Mouse (Mus musculus) embryonic fibroblast, embryonic 13.5 days (primary cell): ENCODE data around the gene Mtmr12. TPM values are rescaled to one million over a fixed set of nuclear protein-coding genes. Genes with fewer than 3 reads are reported as not detected.

ENCODE experiments used
- H3K27ac ChIP-seq: 2 replicates; pipeline ENCODE4 v1.5.1; 2012; ENCODE audit warnings: low read length, control low read depth, inconsistent platforms; ENCODE audit not compliant: insufficient read depth
- H3K4me1 ChIP-seq: 2 replicates; pipeline ENCODE4 v1.6.1; 2011; ENCODE audit warnings: low read length; ENCODE audit not compliant: control insufficient read depth, insufficient read depth
- H3K4me3 ChIP-seq: 2 replicates; pipeline ENCODE4 v1.5.1; 2011; ENCODE audit warnings: mild to moderate bottlenecking, control low read depth, low read length; ENCODE audit not compliant: insufficient read depth
- CTCF ChIP-seq: IDR thresholded peaks from 2 replicates; pipeline ENCODE4 v1.5.1; 2011; ENCODE audit warnings: mild to moderate bottlenecking, control low read depth, low read length, moderate library complexity, borderline replicate concordance; ENCODE audit not compliant: insufficient read depth
- POLR2A ChIP-seq: IDR thresholded peaks from 2 replicates; pipeline ENCODE4 v1.6.1; 2011; ENCODE audit warnings: low read depth, mild to moderate bottlenecking, control low read depth, low read length, moderate library complexity
- polyA plus RNA-seq: library from polyadenylated mRNA; stranded (reverse); fragments of >200 nt; gene quantifications from 2 replicates; pipeline ENCODE4 v1.2.4, GENCODE M21; 2011; ENCODE audit warnings: low read depth; ENCODE audit not compliant: missing spikeins, insufficient read length

Gene Mtmr12
- polyA plus RNA-seq, 1 experiment = 12.3 TPM

DNA sequence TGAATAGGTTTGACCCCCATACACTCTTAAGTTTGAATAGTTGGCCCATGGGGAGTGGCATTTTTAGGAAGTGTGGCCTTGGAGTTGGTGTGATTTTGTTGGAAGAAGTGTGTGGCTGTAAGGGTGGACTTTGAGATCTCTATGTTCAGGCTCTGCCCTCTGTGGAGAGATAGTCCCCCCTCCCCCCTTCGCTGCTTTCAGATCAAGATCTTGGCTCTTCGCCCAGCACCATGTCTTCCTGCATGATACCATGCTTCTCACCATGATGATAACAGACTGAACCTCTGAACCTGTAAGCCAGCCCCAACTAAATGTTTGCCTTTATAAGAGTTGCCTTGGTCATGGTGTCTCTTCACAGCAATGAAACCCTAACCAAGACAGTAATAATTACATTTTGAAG, 86.9 kb downstream of the Mtmr12 start:
- TF ChIP-seq POLR2A (no peak), CTCF (no peak)
- H3K27ac ChIP-seq = no peak overlapping the region
- no peaks in the 10 kb centered on the region for H3K4me1 ChIP-seq
- H3K4me3 ChIP-seq = no peak overlapping the region

DNA sequence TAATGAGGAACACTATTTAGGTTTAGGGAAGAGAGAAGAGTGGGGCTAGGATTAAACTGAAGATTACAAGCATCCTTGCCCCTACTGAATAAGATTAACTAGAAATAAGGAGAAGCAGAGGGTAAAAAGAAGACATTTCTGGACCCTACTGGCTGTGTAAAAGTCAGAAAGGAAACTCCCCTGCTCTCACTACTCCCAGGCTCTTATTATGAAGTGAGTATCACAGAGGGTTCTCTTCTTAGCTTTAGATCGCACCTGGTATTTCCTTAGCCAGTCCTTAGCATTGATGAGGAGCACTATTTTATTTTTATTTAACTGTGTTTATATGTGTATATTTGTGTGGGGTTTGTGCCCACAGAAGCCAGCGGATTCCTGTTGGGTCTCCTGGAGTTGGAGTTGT, 91.4 kb downstream of the Mtmr12 start:
- Histone ChIP-seq H3K27ac (no peak overlapping the region), H3K4me1 (no peaks in the 10 kb centered on the region)

DNA sequence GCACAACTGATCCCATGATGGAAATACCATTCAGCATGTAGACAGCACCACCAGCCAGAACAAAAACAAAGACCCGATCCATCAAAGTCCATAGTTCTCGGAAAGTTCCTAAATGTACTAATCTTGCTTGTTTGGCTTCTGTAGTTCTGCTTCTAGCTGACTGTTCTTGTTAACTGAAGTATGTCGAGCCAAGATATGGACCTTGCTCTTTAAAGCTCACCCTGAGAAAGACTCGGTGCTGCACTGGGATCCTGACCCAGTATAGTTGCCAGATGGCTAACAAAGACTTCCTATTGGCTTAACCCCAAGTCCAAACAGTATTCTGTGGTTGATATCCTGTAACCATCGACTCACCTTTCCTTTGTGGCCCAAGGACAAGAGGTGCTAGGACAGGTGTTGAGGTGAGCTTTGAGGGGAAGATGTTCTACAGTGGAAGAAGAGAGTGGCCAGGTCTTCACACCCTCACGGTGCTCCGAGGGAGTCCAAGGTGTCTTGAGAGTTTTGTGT, 93.5 kb downstream of the Mtmr12 start:
- Histone ChIP-seq H3K27ac (no peak overlapping the region), H3K4me1 (no peaks in the 10 kb centered on the region), H3K4me3 (no peak overlapping the region)
- TF ChIP-seq CTCF (no peak), POLR2A (no peak)

More for the DNA sequence above, 91.4 kb downstream of the Mtmr12 start:
- TF ChIP-seq CTCF (no peak), POLR2A (no peak)
- no peak overlapping the region for H3K4me3 ChIP-seq

DNA sequence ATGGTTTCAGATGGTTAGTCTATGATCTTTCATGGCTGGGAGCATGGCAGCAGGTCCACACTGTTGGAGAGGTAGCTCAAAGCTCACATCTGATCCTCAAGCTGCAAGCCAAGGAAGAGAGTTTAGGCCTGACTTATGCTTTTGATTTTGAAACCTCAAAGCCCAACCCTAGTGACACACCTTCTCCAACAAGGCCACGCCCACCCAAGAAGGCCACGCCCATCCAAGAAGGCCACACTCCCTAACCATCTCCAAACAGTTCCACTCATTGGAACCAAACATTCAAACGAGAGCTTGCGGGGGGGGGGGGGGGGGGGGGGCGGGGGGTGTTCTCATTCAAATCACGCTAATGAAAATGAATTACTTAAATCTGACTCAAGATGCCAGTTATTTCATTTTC, 96.9 kb downstream of the Mtmr12 start:
- H3K4me1 ChIP-seq = peaks cover 5% of the 10 kb centered on the region; the same call in 1 of the 2 replicates
- no peak overlapping the region for H3K4me3 ChIP-seq
- no peak overlapping the region for H3K27ac ChIP-seq
- TF ChIP-seq POLR2A = no peak
- TF ChIP-seq CTCF = no peak

DNA sequence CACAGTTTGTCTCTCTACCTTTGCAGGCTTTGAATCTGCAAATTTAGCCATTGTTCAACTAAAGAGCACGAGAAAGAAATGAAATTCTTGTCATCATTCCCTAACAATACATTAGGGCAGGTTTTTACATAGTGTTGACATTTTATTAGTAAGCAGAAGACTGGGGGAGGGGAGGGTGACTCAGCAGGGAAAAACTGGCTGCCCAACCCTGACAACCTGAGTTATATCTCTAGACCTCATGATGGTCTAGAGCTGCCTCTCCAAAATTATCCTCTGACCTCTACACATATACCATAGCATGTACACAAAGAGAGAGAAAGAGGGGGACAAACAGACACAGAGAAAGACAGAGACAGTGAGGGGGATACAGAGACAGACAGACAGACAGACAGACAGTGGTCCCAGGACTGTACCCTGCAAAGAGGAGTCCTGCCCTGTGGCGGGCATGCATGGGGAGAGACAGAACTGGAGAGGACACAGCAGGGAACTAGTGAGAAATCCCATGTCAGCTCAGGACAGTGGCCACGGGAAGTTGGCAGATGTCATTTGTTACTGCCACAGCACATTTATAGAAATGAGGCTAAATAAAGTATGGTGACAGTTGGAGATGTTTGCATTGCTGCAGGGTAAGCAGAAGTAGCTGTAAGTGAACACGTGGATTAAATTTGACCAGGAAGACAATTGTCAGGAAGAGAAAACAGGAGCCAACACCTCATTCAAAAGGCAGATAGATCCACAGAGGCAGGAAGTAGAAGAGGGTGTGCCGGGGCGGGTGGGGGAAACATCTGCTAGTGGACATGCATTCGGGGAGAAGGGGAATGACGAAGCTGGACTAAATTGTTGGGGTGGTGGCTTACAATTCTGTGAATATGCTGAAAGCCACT, 101.6 kb downstream of the Mtmr12 start:
- Histone ChIP-seq H3K4me1 (peaks cover 5% of the 10 kb centered on the region; the same call in 1 of the 2 replicates), H3K27ac (no peak overlapping the region), H3K4me3 (no peak overlapping the region)
- TF ChIP-seq CTCF = no peak

DNA sequence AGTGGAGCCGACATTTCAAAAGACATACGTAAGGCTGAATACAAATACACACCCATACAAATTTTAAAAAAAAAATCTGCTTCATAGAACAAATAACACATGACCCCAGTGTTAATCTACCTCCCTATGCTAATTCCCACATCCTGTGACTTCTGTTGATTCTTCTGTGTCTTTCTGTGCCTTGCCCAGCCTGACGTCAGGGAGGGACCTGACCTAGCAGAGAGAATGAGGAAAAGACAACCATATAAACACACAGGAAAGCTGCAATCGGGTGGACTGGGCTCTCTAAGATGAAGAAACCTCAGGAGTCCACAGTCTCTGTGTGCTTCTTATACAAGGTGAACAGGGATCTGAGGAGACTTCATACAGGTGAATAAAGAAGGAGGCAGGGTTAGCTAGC, 102.3 kb downstream of the Mtmr12 start:
- Histone ChIP-seq H3K4me3 (no peak overlapping the region), H3K4me1 (peaks cover 5% of the 10 kb centered on the region; the same call in 1 of the 2 replicates), H3K27ac (no peak overlapping the region)
- TF ChIP-seq POLR2A (no peak), CTCF (no peak)

DNA sequence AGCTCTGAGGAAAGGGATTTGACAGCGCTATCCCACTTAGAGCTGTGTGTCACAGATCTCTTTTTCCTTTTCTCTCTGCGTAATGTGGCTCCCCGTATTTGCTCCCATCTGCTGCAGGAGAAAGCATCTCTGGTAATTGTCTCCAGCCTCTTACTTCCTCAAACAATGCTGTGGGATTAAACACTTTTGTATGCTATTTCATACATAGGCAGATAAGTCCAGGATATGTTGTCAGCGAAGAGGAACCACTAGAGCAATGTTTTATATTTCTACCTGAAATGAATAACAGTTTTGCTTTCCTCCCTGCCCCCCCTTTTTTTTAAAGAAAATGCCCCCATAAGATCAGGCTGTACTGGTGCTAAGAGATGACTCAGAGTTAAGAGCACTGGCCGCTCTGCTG, 103.7 kb downstream of the Mtmr12 start:
- H3K4me1 ChIP-seq = peaks cover 5% of the 10 kb centered on the region; the same call in 1 of the 2 replicates
- TF ChIP-seq POLR2A = no peak
- no peak for TF ChIP-seq CTCF
- H3K4me3 ChIP-seq = no peak overlapping the region
- no peak overlapping the region for H3K27ac ChIP-seq

DNA sequence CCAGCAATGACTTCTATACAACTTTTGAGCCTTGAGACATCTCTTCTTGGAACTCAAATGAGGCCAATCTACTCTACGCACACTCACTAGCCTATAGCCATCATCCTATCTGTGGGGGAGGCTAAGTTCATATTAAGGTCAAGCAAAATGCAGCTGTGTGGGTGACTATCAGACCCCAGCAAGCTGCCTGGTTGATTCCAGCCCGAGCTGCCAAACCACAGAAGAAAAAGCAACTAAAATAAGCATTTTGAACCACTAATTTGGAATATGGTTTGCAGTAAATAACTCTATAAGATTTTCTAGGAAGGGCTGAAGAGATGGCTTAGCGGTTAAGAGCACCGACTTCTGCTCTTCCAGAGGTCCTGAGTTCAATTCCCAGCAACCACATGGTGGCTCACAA, 105.8 kb downstream of the Mtmr12 start:
- H3K4me3 ChIP-seq = no peak overlapping the region
- TF ChIP-seq POLR2A (no peak), CTCF (no peak)

DNA sequence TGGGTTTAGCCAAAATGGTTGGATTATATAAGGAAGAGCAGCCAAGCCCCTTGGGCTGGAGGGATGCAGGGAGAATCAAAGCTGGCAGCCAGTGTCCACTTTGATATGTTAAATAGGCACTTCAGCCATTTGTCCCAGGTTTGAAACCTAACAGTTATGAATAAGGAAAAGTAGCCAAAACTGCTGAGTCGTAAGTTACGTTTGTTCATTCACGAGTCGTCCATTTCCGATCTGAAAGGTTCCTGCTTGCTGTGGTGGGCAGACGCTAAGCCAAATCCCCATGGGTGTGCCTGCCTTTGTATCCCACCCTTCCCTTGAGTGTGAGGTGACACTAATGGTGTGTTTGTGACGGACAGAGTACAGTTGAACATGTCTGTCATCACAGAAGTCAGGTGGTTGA, 106.6 kb downstream of the Mtmr12 start:
- H3K4me3 ChIP-seq = no peak overlapping the region
- H3K4me1 ChIP-seq = peaks cover 2% of the 10 kb centered on the region; the same call in 1 of the 2 replicates
- TF ChIP-seq POLR2A = no peak
- TF ChIP-seq CTCF = no peak
- no peak overlapping the region for H3K27ac ChIP-seq

More for the DNA sequence above, 105.8 kb downstream of the Mtmr12 start:
- H3K4me1 ChIP-seq = peaks cover 5% of the 10 kb centered on the region; the same call in 1 of the 2 replicates
- H3K27ac ChIP-seq = no peak overlapping the region

DNA sequence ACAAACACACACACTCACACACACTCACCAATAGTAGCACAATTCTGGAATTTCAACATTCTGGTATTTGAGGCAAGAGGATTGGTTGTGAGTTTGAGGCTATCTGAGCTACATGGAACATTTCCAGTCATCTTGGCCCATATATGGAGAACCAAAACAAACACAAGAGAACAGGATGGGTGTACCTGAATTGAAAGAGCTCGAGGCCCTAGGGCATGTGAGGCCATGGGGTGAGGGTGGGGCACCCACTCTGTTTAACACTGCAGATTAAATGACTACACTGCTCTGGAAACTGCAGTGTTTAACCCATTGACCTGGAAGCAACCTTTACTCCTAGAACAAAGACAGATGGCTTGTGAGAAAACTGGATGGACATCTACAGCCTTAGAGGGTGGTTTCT, 108.4 kb downstream of the Mtmr12 start:
- TF ChIP-seq CTCF (no peak), POLR2A (no peak)
- no peak overlapping the region for H3K4me3 ChIP-seq
- H3K27ac ChIP-seq = no peak overlapping the region
- H3K4me1 ChIP-seq = no peaks in the 10 kb centered on the region
